ENCODE assay signal across 7 mouse cellular contexts in the genomic region with DNA sequence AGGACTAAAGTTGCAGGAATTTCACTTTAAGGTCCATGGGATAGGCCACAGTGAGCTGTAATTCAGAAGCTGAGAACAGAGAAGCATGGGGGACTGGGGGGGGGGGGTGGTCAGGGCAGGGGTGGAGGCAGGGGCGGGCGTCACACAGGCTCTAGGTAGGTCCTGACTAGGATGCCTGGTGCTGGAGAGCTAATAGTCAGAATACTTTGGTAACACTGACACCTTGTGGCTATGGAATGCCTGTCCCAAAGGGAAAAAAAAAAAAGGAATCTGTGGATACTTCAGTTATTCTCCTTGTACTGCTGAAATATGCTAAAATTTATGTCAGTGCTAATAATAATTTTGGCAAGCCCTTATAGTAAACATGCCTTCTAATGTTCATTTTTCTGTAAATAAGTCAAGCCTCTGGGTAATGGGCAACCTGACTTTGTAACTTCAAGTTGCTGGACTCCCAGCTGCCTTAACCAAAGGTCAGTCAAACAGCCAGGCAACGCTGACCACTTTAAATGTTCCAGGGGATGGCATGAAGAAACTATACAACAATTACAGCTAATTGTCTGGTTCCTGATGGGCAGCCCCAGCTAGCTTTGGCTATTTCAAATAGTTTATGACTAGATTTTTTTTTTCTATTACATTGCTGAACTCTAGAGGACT. TPM values are rescaled to one million over a fixed set of nuclear protein-coding genes. Genes with fewer than 3 reads are reported as not detected.
DNase-seq lines count a peak whose midpoint lies in the region; ATAC-seq and TF ChIP-seq lines count a peak whose summit lies in the region.

No protein-coding gene starts in this region.

- no peak for TF ChIP-seq POLR2A in ES-Bruce4 (IDR thresholded peaks at IDR 0.05; ENCODE audit: insufficient read depth, low read length)

- no peaks in the 10 kb centered on the region for H3K4me1 ChIP-seq in ES-Bruce4 (ENCODE audit: control insufficient read depth, insufficient read depth, low read length)
- peaks cover 13% of the 10 kb centered on the region for H3K4me1 ChIP-seq in midbrain, embryonic 11.5 days (ENCODE audit: control insufficient read depth, insufficient read depth, low read length)

- H3K4me2 ChIP-seq in midbrain, embryonic 11.5 days = no peak overlapping the region

- no peak overlapping the region for H3K4me3 ChIP-seq in ES-Bruce4 (ENCODE audit: low read depth, low read length)
- no peak overlapping the region for H3K4me3 ChIP-seq in midbrain, embryonic 11.5 days (ENCODE audit: low read depth, low read length)

- peak; percentile 19 for TF ChIP-seq CTCF in ES-Bruce4 (IDR thresholded peaks at IDR 0.05; ENCODE audit: low read depth, low read length)

- H3K9me3 ChIP-seq in ES-Bruce4 (replicated peaks; ENCODE audit: control insufficient read depth, insufficient read depth, low read length, poor library complexity, severe bottlenecking) = no peaks in the 10 kb centered on the region
- no peaks in the 10 kb centered on the region for H3K9me3 ChIP-seq in midbrain, embryonic 11.5 days (ENCODE audit: control insufficient read depth, low read length)

- no peak overlapping the region for H3K27ac ChIP-seq in ES-Bruce4 (ENCODE audit: insufficient read depth, low read length)
- peak overlapping the region; percentile 4; the same call in 1 of the 2 replicates for H3K27ac ChIP-seq in midbrain, embryonic 11.5 days (ENCODE audit: low read depth, low read length)

- no peak overlapping the region for H3K9ac ChIP-seq in ES-Bruce4 (ENCODE audit: low read depth, poor library complexity, severe bottlenecking)
- H3K9ac ChIP-seq in midbrain, embryonic 11.5 days (ENCODE audit: low read length) = no peak overlapping the region

- no peaks in the 10 kb centered on the region for H3K27me3 ChIP-seq in ES-Bruce4 (ENCODE audit: control insufficient read depth, insufficient read depth, low read length, poor library complexity, severe bottlenecking)
- no peaks in the 10 kb centered on the region for H3K27me3 ChIP-seq in midbrain, embryonic 11.5 days (ENCODE audit: control insufficient read depth, insufficient read depth, low read length)

- WGBS in midbrain, embryonic 11.5 days = 25% methylated on average over 3 of the region's 3 CpGs

- peak; percentile 61; the same call in 1 of the 2 replicates for ATAC-seq in erythroid progenitor cell, adult 5-6 weeks (replicated peaks; ENCODE audit: low FRiP score, poor library complexity, severe bottlenecking)
- peak; percentile 66 for ATAC-seq in midbrain, embryonic 11.5 days (ENCODE audit: low FRiP score)

- TF ChIP-seq EP300 in ES-Bruce4 (IDR thresholded peaks at IDR 0.05; ENCODE audit: insufficient read depth, low read depth, low read length) = no peak

- peak; percentile 23 for DNase-seq in CD4-positive helper T cell, adult 2 months (ENCODE audit: low read depth, low spot score)
- peak; percentile 36 for DNase-seq in kidney, postnatal 10 days
- no peak for DNase-seq in midbrain, embryonic 11.5 days (ENCODE audit: low spot score, missing footprints)
- no peak for DNase-seq in layer of hippocampus, adult 9-11 months
- no peak for DNase-seq in B cell, adult 2 months

- H3K36me3 ChIP-seq in ES-Bruce4 (ENCODE audit: control insufficient read depth, insufficient read depth, low read length, poor library complexity, severe bottlenecking) = peaks cover 4% of the 10 kb centered on the region; the same call in 1 of the 2 replicates
- peaks cover 2% of the 10 kb centered on the region; the same call in 1 of the 2 replicates for H3K36me3 ChIP-seq in midbrain, embryonic 11.5 days (ENCODE audit: control insufficient read depth, insufficient read depth, low read length)

RNA-seq across cellular contexts. Expression of gene Dcps, which starts 9.6 kb away (rescaled TPM):
- polyA plus RNA-seq in ES-Bruce4 (2011; ENCODE audit: insufficient read depth, insufficient read length, low read depth, missing spikeins) = 41.1 and 41.4 TPM in 2 replicates
- 5.4 and 17.3 TPM in 2 replicates for total RNA-seq in erythroid progenitor cell, adult 5-6 weeks (2015; ENCODE audit: low replicate concordance)
- total RNA-seq in erythroid progenitor cell, adult 5-6 weeks (2017; ENCODE audit: low replicate concordance) = 10.3 and 18.7 TPM in 2 replicates
- polyA plus RNA-seq in midbrain, embryonic 11.5 days (2014; fragmentation: Nextera tagmentation; extraction: Ambion mirVana) = 96.8 and 98.0 TPM in 2 replicates

RNA-seq across cellular contexts. Expression of gene Srpr, which starts 33.7 kb away (rescaled TPM):
- 96.9 and 100 TPM in 2 replicates for polyA plus RNA-seq in ES-Bruce4 (2011; ENCODE audit: insufficient read depth, insufficient read length, low read depth, missing spikeins)
- total RNA-seq in erythroid progenitor cell, adult 5-6 weeks (2015; ENCODE audit: low replicate concordance) = 34.2 and 48.6 TPM in 2 replicates
- 32.9 and 66.9 TPM in 2 replicates for total RNA-seq in erythroid progenitor cell, adult 5-6 weeks (2017; ENCODE audit: low replicate concordance)
- polyA plus RNA-seq in midbrain, embryonic 11.5 days (2014; fragmentation: Nextera tagmentation; extraction: Ambion mirVana) = 95.7 and 96.9 TPM in 2 replicates

RNA-seq across cellular contexts. Expression of gene Tirap, which starts 33.8 kb away (rescaled TPM):
- polyA plus RNA-seq in ES-Bruce4 (2011; ENCODE audit: insufficient read depth, insufficient read length, low read depth, missing spikeins) = 10.8 and 11.8 TPM in 2 replicates
- total RNA-seq in erythroid progenitor cell, adult 5-6 weeks (2015; ENCODE audit: low replicate concordance) = 2.5 and 4.0 TPM in 2 replicates
- total RNA-seq in erythroid progenitor cell, adult 5-6 weeks (2017; ENCODE audit: low replicate concordance) = 0.83 and 1.2 TPM in 2 replicates
- 14.1 and 14.6 TPM in 2 replicates for polyA plus RNA-seq in midbrain, embryonic 11.5 days (2014; fragmentation: Nextera tagmentation; extraction: Ambion mirVana)

RNA-seq across cellular contexts. Expression of gene Foxred1, which starts 44.6 kb away (rescaled TPM):
- 34.7 and 36.6 TPM in 2 replicates for polyA plus RNA-seq in ES-Bruce4 (2011; ENCODE audit: insufficient read depth, insufficient read length, low read depth, missing spikeins)
- 3.8 and 4.3 TPM in 2 replicates for total RNA-seq in erythroid progenitor cell, adult 5-6 weeks (2015; ENCODE audit: low replicate concordance)
- 9.4 and 10.4 TPM in 2 replicates for total RNA-seq in erythroid progenitor cell, adult 5-6 weeks (2017; ENCODE audit: low replicate concordance)
- polyA plus RNA-seq in midbrain, embryonic 11.5 days (2014; fragmentation: Nextera tagmentation; extraction: Ambion mirVana) = 29.9 and 31.5 TPM in 2 replicates

RNA-seq across cellular contexts. Expression of gene St3gal4, which starts 47.2 kb away (rescaled TPM):
- polyA plus RNA-seq in ES-Bruce4 (2011; ENCODE audit: insufficient read depth, insufficient read length, low read depth, missing spikeins) = 8.0 and 9.5 TPM in 2 replicates
- total RNA-seq in erythroid progenitor cell, adult 5-6 weeks (2015; ENCODE audit: low replicate concordance) = 25.2 and 41.5 TPM in 2 replicates
- 35.2 and 37.9 TPM in 2 replicates for total RNA-seq in erythroid progenitor cell, adult 5-6 weeks (2017; ENCODE audit: low replicate concordance)
- polyA plus RNA-seq in midbrain, embryonic 11.5 days (2014; fragmentation: Nextera tagmentation; extraction: Ambion mirVana) = 10.7 and 11.0 TPM in 2 replicates

Comparison
In these comparisons a context has a peak if more than half of its experiments do, and no peak if none do; other contexts are left out.
1. DNase-seq: peak in CD4-positive helper T cell, adult 2 months (single experiment) and kidney, postnatal 10 days (single experiment); none in midbrain, embryonic 11.5 days (single experiment), layer of hippocampus, adult 9-11 months (single experiment) and B cell, adult 2 months (0 of 2).